Mouse (Mus musculus): ENCODE results near the gene Dio1.

The Dio1 gene

DNA sequence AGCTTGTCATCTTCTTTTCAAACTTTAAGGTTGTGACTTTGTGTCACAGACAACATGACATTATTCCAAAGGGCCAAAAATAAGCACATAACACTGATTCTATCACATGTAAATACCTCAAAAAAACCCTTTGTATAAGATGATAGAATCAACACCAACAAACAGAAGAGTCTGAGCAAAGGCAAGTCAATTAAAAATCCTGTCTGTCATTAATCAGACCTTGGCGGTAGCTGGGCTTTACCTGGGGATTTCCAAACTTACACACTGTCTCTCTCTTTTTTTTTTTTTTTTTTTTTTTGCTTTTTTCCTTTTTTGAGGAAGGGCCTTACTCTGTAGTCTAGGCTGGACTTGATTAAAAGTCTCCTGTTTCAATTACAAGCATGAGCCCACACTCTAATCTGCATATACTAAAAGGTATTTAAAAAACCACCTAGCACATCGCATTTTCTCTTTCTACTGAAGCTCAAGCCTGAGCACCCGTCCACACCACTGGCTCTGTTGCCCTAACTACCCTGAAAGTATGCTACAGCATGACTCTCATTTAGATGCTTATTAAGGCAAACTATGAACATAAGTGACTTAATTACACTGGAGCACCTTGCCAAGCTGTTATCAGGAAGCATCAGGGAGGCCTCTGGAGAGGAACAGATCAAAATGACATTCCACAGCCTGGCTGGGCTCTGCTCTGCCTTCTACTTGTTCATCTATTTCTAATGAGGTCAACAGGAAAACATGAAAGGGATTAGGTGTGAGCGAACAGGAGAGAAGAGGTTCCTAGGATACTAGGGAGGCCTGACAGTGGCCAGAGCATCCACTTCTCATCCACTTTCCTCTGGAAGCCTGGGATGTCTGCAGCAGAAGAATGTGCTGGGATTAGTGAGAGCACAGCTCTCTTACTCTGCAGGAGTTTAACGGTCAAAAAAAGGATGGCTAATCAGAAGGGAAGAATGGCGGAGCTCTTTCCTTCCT is 63.3 kb downstream of the Dio1 start:
- DNase-seq = no peak
